Mouse (Mus musculus): Measurements from ENCODE around the gene Ugt8a. TPM values are rescaled to one million over a fixed set of nuclear protein-coding genes. Genes with fewer than 3 reads are reported as not detected.

Gene Ugt8a
- 10 to 100 TPM in 1 of 2 experiments, 1 to 10 TPM in 1; 6.8 to 13.4 TPM for total RNA-seq (2023)

DNA sequence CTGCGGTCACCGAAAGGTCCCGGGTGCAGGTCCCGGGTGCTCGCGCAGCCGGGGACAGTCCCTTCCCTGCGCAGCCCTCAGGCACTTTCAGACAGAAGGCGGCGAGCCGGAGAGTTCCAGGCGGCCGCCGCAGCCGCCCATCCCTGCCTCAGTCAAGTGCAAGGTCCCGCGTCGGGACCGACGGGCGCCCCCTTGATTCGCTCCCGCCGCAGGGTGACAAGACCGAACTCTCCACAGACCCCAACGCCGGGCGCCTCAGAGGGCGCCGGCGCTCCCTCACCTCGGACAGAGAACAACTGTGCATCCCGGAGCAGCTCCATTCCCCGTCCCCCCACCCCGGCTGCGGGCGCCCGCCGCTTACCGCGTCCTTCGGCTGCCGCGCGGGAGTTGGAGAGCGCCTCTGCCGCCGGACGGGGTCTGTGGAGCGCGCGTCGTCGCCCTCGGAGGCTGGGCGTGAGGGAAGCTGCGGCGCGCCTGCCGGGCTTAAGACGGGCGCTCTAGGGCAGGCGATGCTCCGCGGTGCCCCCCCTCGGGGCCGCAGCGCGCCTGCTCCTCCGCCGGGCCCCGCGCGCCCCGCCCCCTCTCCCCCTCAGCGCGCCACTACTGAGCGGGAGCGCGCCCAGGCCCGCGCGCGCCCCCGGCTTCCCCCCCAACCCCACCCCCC, at the start of gene Ugt8a:
Gene Ugt8a (minus strand): TSS at position 528 of the 664 bp plus-strand sequence.

